Mouse (Mus musculus): ENCODE results near the gene Hoxa4. TPM values are rescaled to one million over a fixed set of nuclear protein-coding genes. Genes with fewer than 3 reads are reported as not detected.

The Hoxa4 gene
- polyA plus RNA-seq, 1 experiment from 2014 or later = 1.6 TPM

DNA sequence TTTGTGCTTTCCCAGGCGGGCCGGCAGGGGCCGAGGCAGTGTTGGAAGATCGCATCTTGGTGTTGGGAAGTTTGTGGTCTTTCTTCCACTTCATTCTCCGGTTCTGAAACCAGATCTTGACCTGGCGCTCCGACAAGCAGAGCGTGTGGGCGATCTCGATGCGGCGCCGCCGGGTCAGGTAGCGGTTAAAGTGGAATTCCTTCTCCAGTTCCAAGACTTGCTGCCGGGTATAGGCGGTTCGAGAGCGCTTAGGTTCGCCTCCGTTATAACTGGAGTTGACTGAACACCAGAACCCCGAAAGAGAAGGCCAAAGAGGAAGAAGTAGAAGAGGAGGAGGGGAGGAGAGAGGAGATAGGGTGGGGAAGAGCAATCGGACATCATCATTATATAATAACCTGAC lies 1.1 kb downstream of the Hoxa4 start:
- H3K4me2 ChIP-seq (ENCODE audit: low read length) = peak overlapping the region; percentile 100
- TF ChIP-seq CTCF (IDR thresholded peaks at IDR 0.05; ENCODE audit: low read depth) = no peak
- peak overlapping the region; percentile 64 for H3K4me3 ChIP-seq (replicated peaks; ENCODE audit: low read depth, low read length)
- WGBS = 8% methylated on average over 23 of the region's 23 CpGs
- peak; percentile 72 for DNase-seq (ENCODE audit: low spot score)
- H3K27me3 ChIP-seq (ENCODE audit: insufficient read depth, low read length) = no peaks in the 10 kb centered on the region
- H3K36me3 ChIP-seq (ENCODE audit: insufficient read depth, low read length) = 0 out of 2 replicates have a peak, but pooled peaks cover 3% of the 10 kb centered on the region
- peak overlapping the region; percentile 90 for H3K27ac ChIP-seq
- no peak overlapping the region; the same call in 1 of the 2 replicates for H3K9ac ChIP-seq (ENCODE audit: low read depth, low read length)
- ATAC-seq (replicated peaks; ENCODE audit: low FRiP score, low read depth) = no peak
- H3K4me1 ChIP-seq (replicated peaks; ENCODE audit: insufficient read depth, low read length) = peaks cover 61% of the 10 kb centered on the region
- H3K9me3 ChIP-seq (replicated peaks; ENCODE audit: low read length) = no peaks in the 10 kb centered on the region

DNA sequence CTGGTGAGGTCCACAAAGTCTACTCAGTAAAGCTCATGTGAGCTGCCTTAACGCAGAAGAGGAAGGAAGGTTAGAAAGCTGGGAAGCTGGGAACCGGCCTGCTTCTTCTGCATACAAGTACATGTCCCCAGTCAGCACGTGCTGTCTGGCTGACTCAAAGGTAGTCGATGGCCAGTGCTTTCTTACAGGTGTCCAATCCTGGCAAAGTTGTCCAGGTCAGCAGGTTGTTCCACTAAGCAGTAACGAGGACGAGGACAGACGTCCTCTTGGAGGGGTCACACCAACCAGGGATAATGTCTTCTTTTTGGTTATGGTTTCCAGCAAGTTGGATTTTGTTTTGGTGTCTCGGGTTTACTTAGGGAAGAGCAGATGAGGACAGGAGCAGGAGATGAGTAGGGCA lies 1.6 kb downstream of the Hoxa4 start:
- no peak for TF ChIP-seq CTCF (IDR thresholded peaks at IDR 0.05; ENCODE audit: low read depth)
- H3K27ac ChIP-seq = peak overlapping the region; percentile 90; the same call in 1 of the 2 replicates
- DNase-seq (ENCODE audit: low spot score) (no peak), ATAC-seq (replicated peaks; ENCODE audit: low FRiP score, low read depth) (no peak)
- H3K4me1 ChIP-seq (replicated peaks; ENCODE audit: insufficient read depth, low read length) = peaks cover 65% of the 10 kb centered on the region
- H3K27me3 ChIP-seq (ENCODE audit: insufficient read depth, low read length) = no peaks in the 10 kb centered on the region
- 0 out of 2 replicates have a peak, but pooled peaks cover 3% of the 10 kb centered on the region for H3K36me3 ChIP-seq (ENCODE audit: insufficient read depth, low read length)
- WGBS = 37% methylated on average over 8 of the region's 8 CpGs
- peak overlapping the region; percentile 100 for H3K4me2 ChIP-seq (ENCODE audit: low read length)
- H3K9me3 ChIP-seq (replicated peaks; ENCODE audit: low read length) = no peaks in the 10 kb centered on the region
- no peak overlapping the region for H3K4me3 ChIP-seq (replicated peaks; ENCODE audit: low read depth, low read length)
- no peak overlapping the region for H3K9ac ChIP-seq (ENCODE audit: low read depth, low read length)

DNA sequence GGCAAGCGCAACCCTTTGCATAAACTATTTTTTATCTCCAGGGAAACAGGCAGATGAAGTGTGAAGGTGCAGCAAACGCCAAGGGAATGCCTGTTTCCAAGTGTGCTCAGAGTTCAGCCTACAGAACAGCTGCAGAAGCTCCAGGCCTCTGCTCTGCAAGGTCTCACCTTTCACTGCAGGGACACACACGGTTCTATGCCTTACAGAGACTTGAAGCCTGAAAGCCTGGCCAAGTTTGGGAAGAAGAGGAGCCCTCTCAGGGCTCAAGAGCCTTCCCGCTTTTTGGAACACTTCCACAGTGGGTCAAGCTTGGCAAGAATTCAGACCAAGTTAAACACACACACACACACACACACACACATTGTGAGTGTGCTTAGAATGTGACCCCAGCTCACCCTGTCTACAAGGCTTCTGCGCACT lies 2.4 kb downstream of the Hoxa4 start:
- DNase-seq (ENCODE audit: low spot score) = peak; percentile 71
- Histone ChIP-seq H3K4me3 (replicated peaks; ENCODE audit: low read depth, low read length) (no peak overlapping the region), H3K27me3 (ENCODE audit: insufficient read depth, low read length) (no peaks in the 10 kb centered on the region), H3K4me2 (ENCODE audit: low read length) (0 out of 2 replicates have a peak overlapping the region, but pooled peaks have one; percentile 5), H3K27ac (peak overlapping the region; percentile 90; the same call in 1 of the 2 replicates), H3K4me1 (replicated peaks; ENCODE audit: insufficient read depth, low read length) (peaks cover 65% of the 10 kb centered on the region), H3K9me3 (replicated peaks; ENCODE audit: low read length) (no peaks in the 10 kb centered on the region), H3K36me3 (ENCODE audit: insufficient read depth, low read length) (0 out of 2 replicates have a peak, but pooled peaks cover 3% of the 10 kb centered on the region), H3K9ac (ENCODE audit: low read depth, low read length) (no peak overlapping the region)
- no peak for ATAC-seq (replicated peaks; ENCODE audit: low FRiP score, low read depth)
- no peak for TF ChIP-seq CTCF (IDR thresholded peaks at IDR 0.05; ENCODE audit: low read depth)
- 28% methylated on average over 5 of the region's 5 CpGs for WGBS

DNA sequence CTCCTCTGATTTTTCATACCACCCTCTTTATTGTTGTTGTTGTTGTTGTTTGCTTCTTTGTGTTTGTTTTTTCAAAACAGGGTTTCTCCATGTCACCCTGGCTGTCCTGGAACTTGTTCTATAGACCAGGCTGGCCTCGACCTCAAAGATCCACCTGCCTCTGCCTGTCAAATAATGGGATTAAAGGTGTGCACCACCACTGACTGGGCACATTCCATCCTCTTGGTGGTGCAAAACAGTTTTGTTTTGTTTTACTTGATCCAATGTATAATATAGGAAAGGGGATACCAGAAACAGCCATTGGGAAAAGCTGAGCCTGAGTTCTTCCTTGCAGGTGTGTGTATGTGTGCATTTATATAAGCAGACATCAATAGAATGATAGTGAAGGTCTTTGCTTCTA lies 5.1 kb downstream of the Hoxa4 start:
- WGBS = 77% methylated on average over 1 of the region's 1 CpGs
- Histone ChIP-seq H3K4me2 (ENCODE audit: low read length) (no peak overlapping the region), H3K36me3 (ENCODE audit: insufficient read depth, low read length) (0 out of 2 replicates have a peak, but pooled peaks cover 3% of the 10 kb centered on the region), H3K27me3 (ENCODE audit: insufficient read depth, low read length) (no peaks in the 10 kb centered on the region), H3K4me3 (replicated peaks; ENCODE audit: low read depth, low read length) (no peak overlapping the region), H3K4me1 (replicated peaks; ENCODE audit: insufficient read depth, low read length) (peaks cover 77% of the 10 kb centered on the region), H3K27ac (no peak overlapping the region), H3K9ac (ENCODE audit: low read depth, low read length) (no peak overlapping the region), H3K9me3 (replicated peaks; ENCODE audit: low read length) (no peaks in the 10 kb centered on the region)
- ATAC-seq (replicated peaks; ENCODE audit: low FRiP score, low read depth) (no peak), DNase-seq (ENCODE audit: low spot score) (no peak)
- peak; percentile 50 for TF ChIP-seq CTCF (IDR thresholded peaks at IDR 0.05; ENCODE audit: low read depth)

DNA sequence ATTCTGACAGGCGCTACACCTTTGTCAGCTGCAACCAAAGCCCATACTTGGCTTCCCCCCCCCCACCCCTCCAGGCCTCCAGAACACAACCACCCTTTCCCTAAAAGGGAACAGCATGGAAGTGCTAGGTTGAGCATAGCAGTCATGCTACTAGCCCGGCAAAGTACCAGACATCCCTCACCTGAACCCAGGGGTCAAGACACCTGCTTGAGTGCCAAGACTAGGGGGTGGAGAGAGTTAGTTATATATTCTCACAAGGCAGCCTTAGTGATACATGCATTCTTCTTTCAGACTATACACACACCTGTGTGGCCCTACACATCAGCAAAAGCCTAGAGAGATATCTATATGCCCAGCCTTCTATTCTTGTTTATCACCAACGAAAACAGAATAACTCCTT lies 5.7 kb downstream of the Hoxa4 start:
- Histone ChIP-seq H3K4me3 (replicated peaks; ENCODE audit: low read depth, low read length) (no peak overlapping the region), H3K4me2 (ENCODE audit: low read length) (0 out of 2 replicates have a peak overlapping the region, but pooled peaks have one; percentile 1), H3K4me1 (replicated peaks; ENCODE audit: insufficient read depth, low read length) (peaks cover 84% of the 10 kb centered on the region), H3K36me3 (ENCODE audit: insufficient read depth, low read length) (0 out of 2 replicates have a peak, but pooled peaks cover 6% of the 10 kb centered on the region), H3K9me3 (replicated peaks; ENCODE audit: low read length) (no peaks in the 10 kb centered on the region), H3K27me3 (ENCODE audit: insufficient read depth, low read length) (no peaks in the 10 kb centered on the region), H3K9ac (ENCODE audit: low read depth, low read length) (no peak overlapping the region), H3K27ac (peak overlapping the region; percentile 2; the same call in 1 of the 2 replicates)
- no peak for TF ChIP-seq CTCF (IDR thresholded peaks at IDR 0.05; ENCODE audit: low read depth)
- ATAC-seq (replicated peaks; ENCODE audit: low FRiP score, low read depth) (no peak), DNase-seq (ENCODE audit: low spot score) (no peak)
- WGBS = 39% methylated on average over 3 of the region's 3 CpGs

DNA sequence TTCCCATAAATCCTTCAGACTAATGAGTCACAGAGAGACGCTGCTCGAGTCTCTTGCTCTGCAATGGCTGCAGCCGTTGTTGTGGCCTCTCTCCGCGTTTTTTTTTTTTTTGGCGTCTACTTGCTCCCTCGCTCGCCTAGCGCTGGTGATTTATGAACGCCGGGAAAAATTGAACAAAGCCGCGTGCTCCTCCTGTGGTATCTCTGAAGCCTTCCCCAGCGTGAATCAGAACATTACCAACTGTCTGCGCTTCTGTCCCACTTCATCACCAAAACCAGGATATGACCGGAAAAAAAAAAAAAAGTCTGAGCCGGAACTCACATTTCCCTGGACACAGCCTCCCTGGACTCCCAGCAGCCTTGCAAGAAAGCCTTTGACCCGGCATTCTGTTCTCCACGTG lies 6.3 kb downstream of the Hoxa4 start:
- ATAC-seq (replicated peaks; ENCODE audit: low FRiP score, low read depth) (no peak), DNase-seq (ENCODE audit: low spot score) (peak; percentile 63)
- Histone ChIP-seq H3K27me3 (ENCODE audit: insufficient read depth, low read length) (no peaks in the 10 kb centered on the region), H3K4me3 (replicated peaks; ENCODE audit: low read depth, low read length) (no peak overlapping the region), H3K27ac (no peak overlapping the region; the same call in 1 of the 2 replicates), H3K36me3 (ENCODE audit: insufficient read depth, low read length) (0 out of 2 replicates have a peak, but pooled peaks cover 6% of the 10 kb centered on the region), H3K9me3 (replicated peaks; ENCODE audit: low read length) (no peaks in the 10 kb centered on the region), H3K9ac (ENCODE audit: low read depth, low read length) (no peak overlapping the region), H3K4me1 (replicated peaks; ENCODE audit: insufficient read depth, low read length) (peaks cover 85% of the 10 kb centered on the region), H3K4me2 (ENCODE audit: low read length) (peak overlapping the region; percentile 33)
- TF ChIP-seq CTCF (IDR thresholded peaks at IDR 0.05; ENCODE audit: low read depth) = no peak
- 7% methylated on average over 19 of the region's 19 CpGs for WGBS
